8 mouse cellular contexts compared by ENCODE assay signal in the genomic region with DNA sequence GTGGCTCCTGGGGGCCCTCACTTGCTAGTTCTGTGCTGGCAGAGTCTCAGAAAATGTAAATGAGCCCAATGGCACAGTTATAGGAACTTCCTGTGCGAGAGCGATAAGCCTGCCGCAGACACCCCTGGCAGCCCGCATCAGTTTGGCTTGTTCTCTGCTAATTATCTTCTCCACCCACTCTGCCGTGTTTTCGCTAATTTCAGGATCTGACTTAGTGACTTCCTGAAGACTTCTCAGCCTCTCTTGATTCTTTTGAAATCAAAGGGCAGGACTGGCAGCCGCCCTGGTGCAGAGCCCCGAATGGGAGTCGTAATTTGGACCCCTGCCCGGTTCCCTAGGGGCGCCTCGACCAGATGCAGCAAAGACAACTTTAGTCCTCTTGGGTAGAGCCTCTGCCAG. TPM values are rescaled to one million over a fixed set of nuclear protein-coding genes. Genes with fewer than 3 reads are reported as not detected.
DNase-seq lines count a peak whose midpoint lies in the region; ATAC-seq and TF ChIP-seq lines count a peak whose summit lies in the region.

No protein-coding gene starts in this region.

- ATAC-seq in kidney, postnatal 0 days (replicated peaks; ENCODE audit: low FRiP score, low read depth), result no peak
- no peak for ATAC-seq in heart, embryonic 13.5 days (ENCODE audit: extremely low read depth, insufficient number of reproducible peaks, low FRiP score, low TSS enrichment)
- peak; percentile 92 for ATAC-seq in megakaryocyte-erythroid progenitor cell, adult 5-6 weeks (replicated peaks; ENCODE audit: low FRiP score, low TSS enrichment, poor library complexity, severe bottlenecking)

- 30% methylated on average over 12 of the region's 12 CpGs for WGBS in kidney, postnatal 0 days
- 37% methylated on average over 12 of the region's 12 CpGs for WGBS in kidney, adult 2 months
- 32% methylated on average over 12 of the region's 12 CpGs for WGBS in heart, embryonic 13.5 days
- WGBS in thymus, adult 2 months, result 50% methylated on average over 12 of the region's 12 CpGs

- no peak for TF ChIP-seq POLR2A in kidney, adult 2 months (IDR thresholded peaks at IDR 0.05; ENCODE audit: low read depth, low read length)
- TF ChIP-seq POLR2A in thymus, adult 2 months (IDR thresholded peaks at IDR 0.05; ENCODE audit: control insufficient read depth, extremely low read depth, insufficient read depth, low read length, poor library complexity), result no peak

- no peak overlapping the region for H3K4me3 ChIP-seq in kidney, postnatal 0 days (replicated peaks; ENCODE audit: low read depth, low read length)
- no peak overlapping the region for H3K4me3 ChIP-seq in kidney, adult 2 months (ENCODE audit: insufficient read depth, low read depth, low read length)
- H3K4me3 ChIP-seq in heart, embryonic 13.5 days, result no peak overlapping the region
- H3K4me3 ChIP-seq in thymus, adult 2 months (ENCODE audit: control insufficient read depth, insufficient read depth, low read length), result no peak overlapping the region

- no peaks in the 10 kb centered on the region for H3K9me3 ChIP-seq in kidney, postnatal 0 days (replicated peaks; ENCODE audit: low read length)
- H3K9me3 ChIP-seq in heart, embryonic 13.5 days, result no peaks in the 10 kb centered on the region

- no peak overlapping the region for H3K27ac ChIP-seq in kidney, postnatal 0 days
- no peak overlapping the region for H3K27ac ChIP-seq in kidney, adult 2 months (ENCODE audit: insufficient read depth, low read depth, low read length)
- no peak overlapping the region for H3K27ac ChIP-seq in heart, embryonic 13.5 days (replicated peaks)
- no peak overlapping the region for H3K27ac ChIP-seq in thymus, adult 2 months (ENCODE audit: control insufficient read depth, insufficient read depth, low read length)

- DNase-seq in kidney, postnatal 0 days (ENCODE audit: low spot score), result no peak
- DNase-seq in kidney, adult 2 months, result no peak
- DNase-seq in c-Kit-positive CD71-positive TER-119-positive erythroid progenitor cells, embryonic 14.5 days (ENCODE audit: low spot score), result peak; percentile 61
- DNase-seq in cerebellum, adult 18-20 months, result no peak
- no peak for DNase-seq in thymus, adult 2 months
- no peak for DNase-seq in thymus, postnatal 4 days

- H3K27me3 ChIP-seq in kidney, postnatal 0 days (ENCODE audit: insufficient read depth, low read length), result no peaks in the 10 kb centered on the region
- no peaks in the 10 kb centered on the region for H3K27me3 ChIP-seq in kidney, adult 2 months (replicated peaks; ENCODE audit: control insufficient read depth, insufficient read depth, low read length)
- H3K27me3 ChIP-seq in heart, embryonic 13.5 days (replicated peaks), result peaks cover 72% of the 10 kb centered on the region
- no peaks in the 10 kb centered on the region for H3K27me3 ChIP-seq in thymus, adult 2 months (ENCODE audit: control insufficient read depth, insufficient read depth, low read length)

- H3K9ac ChIP-seq in kidney, postnatal 0 days (ENCODE audit: low read depth, low read length), result no peak overlapping the region
- H3K9ac ChIP-seq in heart, embryonic 13.5 days, result peak overlapping the region; percentile 13; the same call in 1 of the 2 replicates

- H3K4me1 ChIP-seq in kidney, postnatal 0 days (replicated peaks; ENCODE audit: insufficient read depth, low read length), result no peaks in the 10 kb centered on the region
- H3K4me1 ChIP-seq in kidney, adult 2 months (ENCODE audit: control insufficient read depth, insufficient read depth, low read length), result no peaks in the 10 kb centered on the region
- peaks cover 30% of the 10 kb centered on the region for H3K4me1 ChIP-seq in heart, embryonic 13.5 days
- H3K4me1 ChIP-seq in thymus, adult 2 months (replicated peaks; ENCODE audit: control insufficient read depth, insufficient read depth, low read length), result no peaks in the 10 kb centered on the region

- no peak for TF ChIP-seq CTCF in kidney, postnatal 0 days (IDR thresholded peaks at IDR 0.05; ENCODE audit: low read depth)
- no peak for TF ChIP-seq CTCF in kidney, adult 2 months (conservative IDR thresholded peaks at IDR 0.05; ENCODE audit: insufficient read depth, insufficient read length, low read depth, low read length)
- no peak for TF ChIP-seq CTCF in thymus, adult 2 months (IDR thresholded peaks at IDR 0.05; ENCODE audit: borderline replicate concordance, control insufficient read depth, extremely low read depth, insufficient read depth, low read length, poor library complexity)

- no peaks in the 10 kb centered on the region for H3K36me3 ChIP-seq in kidney, postnatal 0 days (ENCODE audit: insufficient read depth, low read length)
- H3K36me3 ChIP-seq in kidney, adult 2 months (ENCODE audit: control insufficient read depth, insufficient read depth, low read length), result no peaks in the 10 kb centered on the region
- no peaks in the 10 kb centered on the region for H3K36me3 ChIP-seq in heart, embryonic 13.5 days
- H3K36me3 ChIP-seq in thymus, adult 2 months (ENCODE audit: control insufficient read depth, insufficient read depth, low read length), result no peaks in the 10 kb centered on the region

- peak overlapping the region; percentile 27 for H3K4me2 ChIP-seq in kidney, postnatal 0 days (ENCODE audit: low read length)
- peak overlapping the region; percentile 49 for H3K4me2 ChIP-seq in heart, embryonic 13.5 days

RNA-seq across cellular contexts. Expression of gene Pcsk6, which starts 19.8 kb away (rescaled TPM):
- 3.2 and 4.2 TPM in 2 replicates for polyA plus RNA-seq in kidney, postnatal 0 days (2015; fragmentation: Nextera tagmentation; extraction: Ambion mirVana)
- 25.0 and 28.3 TPM in 2 replicates for polyA plus RNA-seq in kidney, adult 2 months (2012; rRNA removed)
- polyA plus RNA-seq in heart, embryonic 13.5 days (2015; fragmentation: Nextera tagmentation; extraction: Ambion mirVana), result 1.5 and 1.7 TPM in 2 replicates
- 0.26 TPM in 1 of 2 replicates, not detected in the other for total RNA-seq in megakaryocyte-erythroid progenitor cell, adult 5-6 weeks (2014; fragmentation: Nextera tagmentation)
- 0.38 TPM in 1 of 2 replicates, not detected in the other for total RNA-seq in megakaryocyte-erythroid progenitor cell, adult 5-6 weeks (2017)
- polyA plus RNA-seq in thymus, adult 2 months (2012; rRNA removed), result 4.1 and 4.5 TPM in 2 replicates
